Mouse (Mus musculus) megakaryocyte, embryonic 14.5 days (primary cell): ENCODE results near the gene Podn.

Experiments
- FLI1 ChIP-seq: IDR thresholded peaks from 2 replicates; pipeline ENCODE4 v1.6.1; 2012; ENCODE audit warnings: low read length, inconsistent platforms, mixed read lengths
- GATA1 ChIP-seq: IDR thresholded peaks from 3 replicates; pipeline ENCODE4 v1.6.1; 2012; ENCODE audit warnings: mixed read lengths, low read length, inconsistent platforms, borderline replicate concordance

GRCm38 (mm10) chr4:108074204-108074823 lies 21.9 kb downstream of the Podn start:
- TF ChIP-seq GATA1 (no peak), FLI1 (no peak)
